Mouse (Mus musculus) heart, embryonic 15.5 days (tissue): ENCODE data around the gene Gclc. TPM values are rescaled to one million over a fixed set of nuclear protein-coding genes. Genes with fewer than 3 reads are reported as not detected.

Experiments used
- ATAC-seq: fragments of 200-750 bp; cut with Nextera tagmentation; replicated peaks from 2 replicates; pipeline ENCODE4 v1.8.0; 2017; ENCODE audit warnings: low read depth, moderate TSS enrichment; ENCODE audit not compliant: insufficient number of reproducible peaks, insufficient read depth, low FRiP score
- H3K27ac ChIP-seq: fragments of 300-500 bp; sonication (generic); 2 replicates; pipeline ENCODE4 v1.5.1; 2015; ENCODE audit warnings: mild to moderate bottlenecking, inconsistent platforms
- H3K27me3 ChIP-seq: fragments of 300-500 bp; sonication (generic); 2 replicates; pipeline ENCODE4 v1.6.1; 2015; ENCODE audit warnings: inconsistent platforms
- H3K36me3 ChIP-seq: fragments of 300-500 bp; sonication (generic); 2 replicates; pipeline ENCODE4 v1.6.1; 2015; ENCODE audit warnings: mild to moderate bottlenecking, inconsistent platforms
- H3K4me1 ChIP-seq: fragments of 300-500 bp; sonication (generic); replicated peaks from 2 replicates; pipeline ENCODE4 v1.6.1; 2015; ENCODE audit warnings: inconsistent platforms
- H3K4me2 ChIP-seq: fragments of 300-500 bp; sonication (generic); 2 replicates; pipeline ENCODE4 v1.6.1; 2015; ENCODE audit warnings: inconsistent platforms, mild to moderate bottlenecking, moderate library complexity
- H3K4me3 ChIP-seq: fragments of 300-500 bp; sonication (generic); 2 replicates; pipeline ENCODE4 v1.5.1; 2015; ENCODE audit warnings: mild to moderate bottlenecking, inconsistent platforms
- H3K9ac ChIP-seq: fragments of 300-500 bp; sonication (generic); 2 replicates; pipeline ENCODE4 v1.6.1; 2015; ENCODE audit warnings: mild to moderate bottlenecking, inconsistent platforms
- H3K9me3 ChIP-seq: fragments of 300-500 bp; sonication (generic); replicated peaks from 2 replicates; pipeline ENCODE4 v1.6.1; 2016; ENCODE audit warnings: inconsistent platforms
- WGBS: fragments of 180-500 bp; shearing (Covaris S2); methylation state at CpG from one replicate; pipeline ENCODE4 v1.1.7; 2015; ENCODE audit warnings: mixed read lengths; 5-methylcytosine and 5-hydroxymethylcytosine counted together
- polyA plus RNA-seq: library from polyadenylated mRNA; unstranded; fragments of >200 nt; fragmentation: Nextera tagmentation; extraction: Ambion mirVana; gene quantifications from 2 replicates; pipeline ENCODE4 v1.2.1, GENCODE M21; 2015

Gene Gclc
- polyA plus RNA-seq, 1 experiment from 2014 or later, result 5.9 TPM

GRCm38 (mm10) chr9:77770909-77771308 lies 16.6 kb downstream of the Gclc start:
- ATAC-seq, result no peak
- Histone ChIP-seq H3K4me3 (no peak overlapping the region), H3K4me1 (no peaks in the 10 kb centered on the region), H3K9ac (no peak overlapping the region), H3K9me3 (no peaks in the 10 kb centered on the region), H3K4me2 (no peak overlapping the region), H3K27me3 (no peaks in the 10 kb centered on the region), H3K27ac (no peak overlapping the region), H3K36me3 (no peaks in the 10 kb centered on the region)
- WGBS, result 79% methylated on average over 6 of the region's 6 CpGs

DNA sequence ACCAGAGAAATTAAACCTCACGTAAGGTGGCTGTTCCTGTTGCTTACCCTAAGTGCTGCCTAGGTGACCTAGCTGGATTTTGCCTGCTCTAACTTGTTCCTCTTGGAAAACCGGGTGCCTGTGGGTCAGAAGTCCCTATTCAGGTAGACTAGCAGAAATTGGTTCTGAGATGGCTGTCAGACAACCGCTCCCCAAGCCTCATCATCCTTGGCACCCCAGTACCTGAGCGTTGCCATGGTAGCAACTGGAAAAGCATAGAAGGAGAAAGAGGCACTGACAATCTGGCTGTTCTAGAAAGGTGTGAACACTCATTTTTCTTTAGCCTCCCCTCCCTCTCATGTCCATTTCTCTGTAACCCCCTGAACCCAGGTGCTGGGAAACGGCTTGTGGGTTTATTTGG lies 17.0 kb downstream of the Gclc start:
- 87% methylated on average over 5 of the region's 5 CpGs for WGBS
- Histone ChIP-seq H3K4me3 (no peak overlapping the region), H3K27ac (no peak overlapping the region), H3K4me2 (no peak overlapping the region), H3K9ac (no peak overlapping the region), H3K36me3 (peaks cover 3% of the 10 kb centered on the region; the same call in 1 of the 2 replicates), H3K27me3 (no peaks in the 10 kb centered on the region), H3K9me3 (no peaks in the 10 kb centered on the region), H3K4me1 (no peaks in the 10 kb centered on the region)
- no peak for ATAC-seq

GRCm38 (mm10) chr9:77771765-77772383 lies 17.5 kb downstream of the Gclc start:
- no peak overlapping the region for H3K4me2 ChIP-seq
- H3K4me3 ChIP-seq, result no peak overlapping the region
- H3K9me3 ChIP-seq, result no peaks in the 10 kb centered on the region
- 65% methylated on average over 10 of the region's 10 CpGs for WGBS
- no peaks in the 10 kb centered on the region for H3K27me3 ChIP-seq
- peaks cover 4% of the 10 kb centered on the region; the same call in 1 of the 2 replicates for H3K36me3 ChIP-seq
- H3K27ac ChIP-seq, result no peak overlapping the region
- H3K9ac ChIP-seq, result no peak overlapping the region
- H3K4me1 ChIP-seq, result no peaks in the 10 kb centered on the region
- no peak for ATAC-seq

DNA sequence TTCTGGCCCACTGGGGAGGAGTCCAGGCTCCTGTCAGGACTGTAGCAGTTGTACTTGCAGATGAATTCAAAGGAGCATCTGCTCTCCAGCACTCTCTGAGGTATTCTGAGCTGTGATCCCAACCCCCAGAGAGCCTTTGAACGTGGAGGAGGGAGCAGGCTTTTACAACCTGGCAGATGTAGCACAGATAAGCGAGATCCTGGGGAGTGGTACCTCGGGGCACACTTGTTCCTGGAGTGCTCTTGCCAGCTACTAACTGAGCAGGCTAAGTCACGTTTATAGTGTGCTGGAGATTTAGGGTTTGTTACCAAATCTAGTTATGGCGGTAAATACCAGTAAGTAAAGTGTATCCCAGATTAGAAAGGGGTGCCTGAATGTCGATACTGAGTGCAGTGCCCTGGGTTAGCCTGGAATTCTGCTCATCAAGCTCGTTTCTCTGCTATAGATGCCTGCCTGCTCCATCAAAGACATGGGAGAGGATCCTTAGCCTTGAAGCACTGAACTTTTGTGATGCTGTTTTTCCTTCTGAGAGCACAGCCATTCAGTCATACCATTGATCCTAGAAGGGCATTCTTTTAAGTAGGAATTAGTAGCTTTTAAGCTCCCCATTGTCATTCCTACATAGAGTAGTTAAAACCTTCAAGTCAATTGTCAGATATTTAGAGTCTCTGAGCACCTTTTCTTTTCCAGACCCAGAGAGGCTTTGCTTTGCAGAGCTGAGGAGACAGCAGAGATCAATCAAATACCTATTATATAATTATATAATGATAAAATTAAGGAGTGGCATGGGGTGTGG lies 22.6 kb downstream of the Gclc start:
- H3K36me3 ChIP-seq, result peaks cover 4% of the 10 kb centered on the region; the same call in 1 of the 2 replicates
- 71% methylated on average over 7 of the region's 7 CpGs for WGBS

GRCm38 (mm10) chr9:77777622-77778021 lies 23.3 kb downstream of the Gclc start:
- no peaks in the 10 kb centered on the region for H3K9me3 ChIP-seq
- no peaks in the 10 kb centered on the region for H3K27me3 ChIP-seq
- no peak overlapping the region for H3K27ac ChIP-seq
- peaks cover 7% of the 10 kb centered on the region; the same call in 1 of the 2 replicates for H3K4me1 ChIP-seq
- peaks cover 4% of the 10 kb centered on the region; the same call in 1 of the 2 replicates for H3K36me3 ChIP-seq
- WGBS, result 87% methylated on average over 5 of the region's 5 CpGs
- ATAC-seq, result no peak
- no peak overlapping the region for H3K4me2 ChIP-seq
- H3K9ac ChIP-seq, result no peak overlapping the region
- H3K4me3 ChIP-seq, result no peak overlapping the region

More for the DNA sequence above, 22.6 kb downstream of the Gclc start:
- no peak overlapping the region for H3K4me2 ChIP-seq
- no peak for ATAC-seq
- no peak overlapping the region for H3K4me3 ChIP-seq
- H3K9ac ChIP-seq, result no peak overlapping the region
- H3K27ac ChIP-seq, result no peak overlapping the region
- H3K4me1 ChIP-seq, result peaks cover 3% of the 10 kb centered on the region; the same call in 1 of the 2 replicates
- H3K9me3 ChIP-seq, result no peaks in the 10 kb centered on the region
- no peaks in the 10 kb centered on the region for H3K27me3 ChIP-seq

DNA sequence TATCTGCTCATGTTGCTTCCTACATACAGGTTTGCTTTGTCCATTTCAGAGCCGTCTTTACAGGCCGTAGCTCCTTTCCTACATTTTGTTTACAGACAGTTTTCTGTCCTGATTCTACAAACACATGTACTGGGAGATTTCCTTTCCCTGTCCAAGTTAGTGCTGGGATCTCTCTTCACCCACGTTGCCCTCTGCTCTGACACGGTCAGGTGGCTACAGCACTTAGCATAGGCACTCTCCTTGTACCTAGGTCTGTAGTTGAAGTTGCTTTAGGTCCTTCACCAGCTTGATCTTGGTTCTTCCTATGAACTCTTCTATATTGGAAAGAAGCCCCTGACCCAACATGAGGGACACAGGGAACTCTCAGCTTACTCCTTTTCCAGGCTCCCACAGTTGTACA lies 25.4 kb downstream of the Gclc start:
- Histone ChIP-seq H3K4me3 (no peak overlapping the region), H3K9ac (no peak overlapping the region), H3K4me1 (peaks cover 7% of the 10 kb centered on the region; the same call in 1 of the 2 replicates), H3K4me2 (no peak overlapping the region), H3K27me3 (no peaks in the 10 kb centered on the region), H3K9me3 (no peaks in the 10 kb centered on the region), H3K36me3 (peaks cover 4% of the 10 kb centered on the region; the same call in 1 of the 2 replicates), H3K27ac (no peak overlapping the region)
- no peak for ATAC-seq
- WGBS, result 86% methylated on average over 4 of the region's 4 CpGs

- Histone ChIP-seq H3K4me2 (no peak overlapping the region), H3K27me3 (no peaks in the 10 kb centered on the region), H3K27ac (peak overlapping the region; percentile 41; the same call in 1 of the 2 replicates), H3K4me1 (peaks cover 7% of the 10 kb centered on the region; the same call in 1 of the 2 replicates), H3K4me3 (no peak overlapping the region), H3K36me3 (peaks cover 8% of the 10 kb centered on the region; the same call in 1 of the 2 replicates), H3K9ac (no peak overlapping the region), H3K9me3 (no peaks in the 10 kb centered on the region)
- no peak for ATAC-seq
- 50% methylated on average over 5 of the region's 5 CpGs for WGBS
These were observed 27.3 kb downstream of the Gclc start for GRCm38 (mm10) chr9:77781453-77782163.

- ATAC-seq, result no peak
- WGBS, result 36% methylated on average over 4 of the region's 4 CpGs
- H3K27ac ChIP-seq, result no peak overlapping the region
These were observed 27.9 kb downstream of the Gclc start for GRCm38 (mm10) chr9:77782201-77782600.

DNA sequence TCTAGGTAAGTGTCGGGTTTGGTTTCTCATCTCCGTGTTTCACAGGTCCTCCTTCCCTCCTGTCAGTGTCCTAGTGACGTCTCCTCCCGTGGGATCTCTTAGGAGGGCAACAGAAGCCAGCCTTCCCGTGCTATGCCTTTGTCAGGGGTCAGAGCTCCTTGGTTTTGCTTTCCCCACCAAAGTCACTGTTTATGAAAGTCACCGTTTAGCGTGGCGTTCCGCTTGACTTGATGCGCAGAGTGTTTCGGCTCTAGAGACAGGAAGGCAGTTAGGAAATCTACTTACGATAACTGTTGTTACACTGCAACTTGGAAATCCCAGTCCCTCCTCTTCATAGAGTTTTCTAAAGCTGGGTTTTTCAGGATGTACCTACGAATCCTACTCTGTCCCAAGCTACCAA lies 28.7 kb downstream of the Gclc start:
- Histone ChIP-seq H3K4me3 (no peak overlapping the region), H3K36me3 (peaks cover 16% of the 10 kb centered on the region; the same call in 1 of the 2 replicates), H3K4me2 (no peak overlapping the region), H3K9ac (no peak overlapping the region), H3K27ac (no peak overlapping the region), H3K4me1 (peaks cover 7% of the 10 kb centered on the region; the same call in 1 of the 2 replicates), H3K27me3 (no peaks in the 10 kb centered on the region), H3K9me3 (no peaks in the 10 kb centered on the region)
- 89% methylated on average over 13 of the region's 13 CpGs for WGBS
- ATAC-seq, result no peak

More at GRCm38 (mm10) chr9:77782201-77782600, 27.9 kb downstream of the Gclc start:
- H3K27me3 ChIP-seq, result no peaks in the 10 kb centered on the region
- H3K9me3 ChIP-seq, result no peaks in the 10 kb centered on the region
- H3K4me3 ChIP-seq, result no peak overlapping the region
- peaks cover 7% of the 10 kb centered on the region; the same call in 1 of the 2 replicates for H3K4me1 ChIP-seq
- H3K9ac ChIP-seq, result no peak overlapping the region
- peaks cover 13% of the 10 kb centered on the region; the same call in 1 of the 2 replicates for H3K36me3 ChIP-seq
- no peak overlapping the region for H3K4me2 ChIP-seq

GRCm38 (mm10) chr9:77785466-77785865 lies 31.1 kb downstream of the Gclc start:
- Histone ChIP-seq H3K27ac (no peak overlapping the region), H3K36me3 (peaks cover 23% of the 10 kb centered on the region; the same call in 1 of the 2 replicates)

GRCm38 (mm10) chr9:77787936-77788335 lies 33.6 kb downstream of the Gclc start:
- peaks cover 25% of the 10 kb centered on the region; the same call in 1 of the 2 replicates for H3K36me3 ChIP-seq
- no peak overlapping the region for H3K4me2 ChIP-seq
- 0 out of 2 replicates have a peak, but pooled peaks cover 4% of the 10 kb centered on the region for H3K4me1 ChIP-seq
- no peak overlapping the region for H3K9ac ChIP-seq
- no peak overlapping the region for H3K4me3 ChIP-seq
- no peaks in the 10 kb centered on the region for H3K27me3 ChIP-seq
- WGBS, result 87% methylated on average over 7 of the region's 7 CpGs
- no peaks in the 10 kb centered on the region for H3K9me3 ChIP-seq
- no peak for ATAC-seq
- no peak overlapping the region for H3K27ac ChIP-seq

More at GRCm38 (mm10) chr9:77785466-77785865, 31.1 kb downstream of the Gclc start:
- H3K4me1 ChIP-seq, result peaks cover 11% of the 10 kb centered on the region; the same call in 1 of the 2 replicates
- no peak overlapping the region for H3K4me2 ChIP-seq
- 87% methylated on average over 8 of the region's 8 CpGs for WGBS
- ATAC-seq, result no peak
- H3K9me3 ChIP-seq, result no peaks in the 10 kb centered on the region
- no peak overlapping the region for H3K4me3 ChIP-seq
- no peak overlapping the region for H3K9ac ChIP-seq
- no peaks in the 10 kb centered on the region for H3K27me3 ChIP-seq
